Mouse (Mus musculus): ENCODE measurements around the gene Commd1. TPM values are rescaled to one million over a fixed set of nuclear protein-coding genes. Genes with fewer than 3 reads are reported as not detected.

Gene Commd1
- polyA plus RNA-seq, 1 experiment from 2014 or later = 325 TPM

- Histone ChIP-seq H3K36me3 (no peaks in the 10 kb centered on the region), H3K4me1 (peaks cover 2% of the 10 kb centered on the region; the same call in 1 of the 2 replicates), H3K4me2 (replicated peaks) (no peak overlapping the region), H3K4me3 (no peak overlapping the region), H3K9ac (no peak overlapping the region), H3K27me3 (replicated peaks) (peaks cover 3% of the 10 kb centered on the region; the same call in 1 of the 2 replicates), H3K27ac (no peak overlapping the region), H3K9me3 (no peaks in the 10 kb centered on the region)
- no peak for ATAC-seq (ENCODE audit: low FRiP score, low read depth)
- WGBS = 67% methylated on average over 4 of the region's 4 CpGs
These were observed 130.8 kb downstream of the Commd1 start for GRCm38 (mm10) chr11:22851416-22851815.

- no peaks in the 10 kb centered on the region for H3K27me3 ChIP-seq (replicated peaks)
- WGBS = 86% methylated on average over 4 of the region's 4 CpGs
- H3K4me2 ChIP-seq (replicated peaks) = no peak overlapping the region
- no peaks in the 10 kb centered on the region for H3K9me3 ChIP-seq
- no peaks in the 10 kb centered on the region for H3K36me3 ChIP-seq
- H3K4me1 ChIP-seq = peaks cover 2% of the 10 kb centered on the region; the same call in 1 of the 2 replicates
- H3K9ac ChIP-seq = no peak overlapping the region
- no peak overlapping the region for H3K4me3 ChIP-seq
- no peak for ATAC-seq (ENCODE audit: low FRiP score, low read depth)
- no peak overlapping the region for H3K27ac ChIP-seq
These were observed 132.1 kb downstream of the Commd1 start for GRCm38 (mm10) chr11:22850077-22850476.

GRCm38 (mm10) chr11:22848649-22849195, 133.5 kb downstream of the Commd1 start:
- no peaks in the 10 kb centered on the region for H3K36me3 ChIP-seq
- no peak for ATAC-seq (ENCODE audit: low FRiP score, low read depth)
- 85% methylated on average over 5 of the region's 5 CpGs for WGBS
- no peaks in the 10 kb centered on the region for H3K9me3 ChIP-seq
- H3K9ac ChIP-seq = no peak overlapping the region
- H3K4me2 ChIP-seq (replicated peaks) = no peak overlapping the region
- no peaks in the 10 kb centered on the region for H3K27me3 ChIP-seq (replicated peaks)
- H3K4me3 ChIP-seq = no peak overlapping the region
- no peak overlapping the region for H3K27ac ChIP-seq
- peaks cover 2% of the 10 kb centered on the region; the same call in 1 of the 2 replicates for H3K4me1 ChIP-seq

- H3K4me3 ChIP-seq = no peak overlapping the region
- no peak overlapping the region for H3K27ac ChIP-seq
- H3K27me3 ChIP-seq (replicated peaks) = no peaks in the 10 kb centered on the region
- whole genome bisulfite sequencing = 49% methylated on average over 8 of the region's 8 CpGs
- peaks cover 2% of the 10 kb centered on the region; the same call in 1 of the 2 replicates for H3K4me1 ChIP-seq
- no peak overlapping the region for H3K4me2 ChIP-seq (replicated peaks)
- H3K36me3 ChIP-seq = no peaks in the 10 kb centered on the region
- no peak for ATAC-seq (ENCODE audit: low FRiP score, low read depth)
- no peaks in the 10 kb centered on the region for H3K9me3 ChIP-seq
- no peak overlapping the region for H3K9ac ChIP-seq
These were observed 134.2 kb downstream of the Commd1 start for GRCm38 (mm10) chr11:22847732-22848648.

GRCm38 (mm10) chr11:22846960-22847731, 135.0 kb downstream of the Commd1 start:
- H3K4me2 ChIP-seq (replicated peaks) = no peak overlapping the region
- no peak for ATAC-seq (ENCODE audit: low FRiP score, low read depth)

More at GRCm38 (mm10) chr11:22846960-22847731, 135.0 kb downstream of the Commd1 start:
- H3K9ac ChIP-seq = no peak overlapping the region
- WGBS = 73% methylated on average over 8 of the region's 8 CpGs
- H3K27ac ChIP-seq = no peak overlapping the region
- no peaks in the 10 kb centered on the region for H3K27me3 ChIP-seq (replicated peaks)
- H3K4me3 ChIP-seq = no peak overlapping the region
- peaks cover 2% of the 10 kb centered on the region; the same call in 1 of the 2 replicates for H3K4me1 ChIP-seq
- no peaks in the 10 kb centered on the region for H3K36me3 ChIP-seq
- H3K9me3 ChIP-seq = no peaks in the 10 kb centered on the region

Other genes starting within 250 kb of the Commd1 start
- gene B3gnt2, start 121.4 kb downstream of the Commd1 start, polyA plus RNA-seq (2016; fragmentation: Nextera tagmentation; extraction: Ambion mirVana) = 2.2 and 3.0 TPM in 2 replicates
- 4.6 and 6.3 TPM in 2 replicates for gene Zrsr1, start 10.4 kb downstream of the Commd1 start, polyA plus RNA-seq (2016; fragmentation: Nextera tagmentation; extraction: Ambion mirVana)
- gene Gm28048, start 292 bp downstream of the Commd1 start, polyA plus RNA-seq (2016; fragmentation: Nextera tagmentation; extraction: Ambion mirVana) = 5.6 and 6.2 TPM in 2 replicates
- 346 and 347 TPM in 2 replicates for gene Cct4, start 8.1 kb upstream of the Commd1 start, polyA plus RNA-seq (2016; fragmentation: Nextera tagmentation; extraction: Ambion mirVana)
- 3.3 and 4.8 TPM in 2 replicates for gene Fam161a, start 25.1 kb upstream of the Commd1 start, polyA plus RNA-seq (2016; fragmentation: Nextera tagmentation; extraction: Ambion mirVana)

Measured in neural tube, embryonic 12.5 days (tissue).